Mouse (Mus musculus) kidney, adult 2 months (tissue): ENCODE results near the gene Nbeal2. TPM values are rescaled to one million over a fixed set of nuclear protein-coding genes. Genes with fewer than 3 reads are reported as not detected.

ENCODE experiments used
- DNase-seq: peaks from one replicate; pipeline ENCODE4 v3.0.0; 2021
- H3K27ac ChIP-seq: fragments of 200-500 bp; 2 replicates; pipeline ENCODE4 v1.5.1; 2012; ENCODE audit warnings: low read depth, low read length, control low read depth, inconsistent platforms; ENCODE audit not compliant: insufficient read depth
- H3K27me3 ChIP-seq: fragments of 200-500 bp; replicated peaks from 2 replicates; pipeline ENCODE4 v1.6.1; 2012; ENCODE audit warnings: mild to moderate bottlenecking, moderate library complexity, low read length, inconsistent platforms; ENCODE audit not compliant: control insufficient read depth, insufficient read depth
- H3K36me3 ChIP-seq: fragments of 200-500 bp; 2 replicates; pipeline ENCODE4 v1.6.1; 2012; ENCODE audit warnings: mild to moderate bottlenecking, moderate library complexity, low read length, inconsistent platforms; ENCODE audit not compliant: control insufficient read depth, insufficient read depth
- H3K4me1 ChIP-seq: fragments of 200-500 bp; 2 replicates; pipeline ENCODE4 v1.6.1; 2011; ENCODE audit warnings: low read length; ENCODE audit not compliant: control insufficient read depth, insufficient read depth
- H3K4me3 ChIP-seq: fragments of 200-500 bp; 2 replicates; pipeline ENCODE4 v1.5.1; 2011; ENCODE audit warnings: mild to moderate bottlenecking, low read depth, low read length, control low read depth; ENCODE audit not compliant: insufficient read depth
- CTCF ChIP-seq: fragments of 200-500 bp; conservative IDR thresholded peaks from 2 replicates; pipeline ENCODE4 v1.5.1; 2011; ENCODE audit warnings: low read depth, mild to moderate bottlenecking, control low read depth, low read length, moderate library complexity, mixed read lengths; ENCODE audit not compliant: insufficient read depth, insufficient read length
- POLR2A ChIP-seq: fragments of 200-500 bp; IDR thresholded peaks from one replicate; pipeline ENCODE4 v1.6.1; 2011; ENCODE audit warnings: low read depth, low read length, control low read depth
- WGBS: fragments of 180-500 bp; shearing (Covaris S2); methylation state at CpG from one replicate; pipeline ENCODE4 v1.1.7; 2018; 5-methylcytosine and 5-hydroxymethylcytosine counted together
- polyA plus RNA-seq: library from polyadenylated mRNA; depleted of rRNA; stranded (reverse); fragments of >200 nt; gene quantifications from 2 replicates; pipeline ENCODE4 v1.2.3, GENCODE M21; 2012

Gene Nbeal2
- polyA plus RNA-seq, 1 experiment: 41.6 TPM

DNA sequence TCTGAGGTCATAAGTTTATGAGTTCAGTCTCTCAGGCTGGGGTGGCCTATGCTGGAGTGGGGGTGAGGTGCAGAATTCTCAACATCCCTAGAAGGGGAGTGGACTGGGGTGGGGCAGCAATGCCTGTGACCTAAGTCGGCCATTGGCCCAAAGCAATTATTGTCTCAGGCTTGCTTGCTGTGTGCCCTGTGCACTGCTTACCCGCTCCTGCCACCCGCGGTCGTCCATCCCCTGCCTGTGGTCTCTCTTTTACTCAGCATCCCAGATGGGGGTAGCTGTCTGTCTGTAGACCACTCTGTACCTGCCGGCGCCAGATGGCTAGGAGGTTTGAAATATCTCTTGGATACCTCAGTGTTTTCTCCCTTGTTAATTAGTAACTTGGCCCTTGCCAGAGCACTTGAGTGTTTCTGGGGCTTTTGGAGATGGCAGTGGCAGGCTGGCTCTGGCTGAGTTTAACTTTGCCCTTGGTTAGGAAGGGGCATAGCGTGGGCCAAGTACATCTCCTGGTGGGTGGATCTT is 35.4 kb upstream of the Nbeal2 start:
- no peak for TF ChIP-seq POLR2A
- TF ChIP-seq CTCF: 0 out of 2 replicates have a peak, but pooled peaks have one; percentile 22

DNA sequence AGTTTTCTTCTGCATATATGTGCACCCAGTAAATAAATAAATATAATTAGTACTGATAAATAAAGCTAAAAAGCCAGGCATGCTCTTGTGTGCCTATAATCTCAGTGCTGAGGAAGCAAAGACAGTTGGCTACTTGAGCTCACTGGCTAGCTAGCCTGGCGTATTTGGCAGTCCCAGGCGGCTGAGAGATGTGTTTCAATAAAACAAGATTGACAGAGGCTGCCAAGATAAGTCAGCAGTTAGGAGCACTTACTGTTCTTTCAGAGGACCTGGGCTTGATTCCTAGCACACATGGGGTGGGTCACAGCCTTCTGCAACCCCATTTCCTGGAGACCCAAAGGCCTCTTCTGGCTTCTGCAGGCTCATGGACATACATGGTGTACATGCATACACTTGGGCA is 33.9 kb upstream of the Nbeal2 start:
- Histone ChIP-seq H3K4me1 (peaks cover 63% of the 10 kb centered on the region), H3K4me3 (no peak overlapping the region), H3K27ac (peak overlapping the region; percentile 13; the same call in 1 of the 2 replicates), H3K27me3 (no peaks in the 10 kb centered on the region), H3K36me3 (no peaks in the 10 kb centered on the region)
- peak; percentile 67 for DNase-seq
- WGBS: 73% methylated on average over 2 of the region's 2 CpGs
- TF ChIP-seq CTCF (no peak), POLR2A (no peak)

More for the DNA sequence above, 35.4 kb upstream of the Nbeal2 start:
- H3K4me1 ChIP-seq: peaks cover 56% of the 10 kb centered on the region
- H3K36me3 ChIP-seq: no peaks in the 10 kb centered on the region
- peak overlapping the region; percentile 97 for H3K27ac ChIP-seq
- peak overlapping the region; percentile 18; the same call in 1 of the 2 replicates for H3K4me3 ChIP-seq
- peak; percentile 96 for DNase-seq
- H3K27me3 ChIP-seq: no peaks in the 10 kb centered on the region
- 40% methylated on average over 8 of the region's 8 CpGs for WGBS

DNA sequence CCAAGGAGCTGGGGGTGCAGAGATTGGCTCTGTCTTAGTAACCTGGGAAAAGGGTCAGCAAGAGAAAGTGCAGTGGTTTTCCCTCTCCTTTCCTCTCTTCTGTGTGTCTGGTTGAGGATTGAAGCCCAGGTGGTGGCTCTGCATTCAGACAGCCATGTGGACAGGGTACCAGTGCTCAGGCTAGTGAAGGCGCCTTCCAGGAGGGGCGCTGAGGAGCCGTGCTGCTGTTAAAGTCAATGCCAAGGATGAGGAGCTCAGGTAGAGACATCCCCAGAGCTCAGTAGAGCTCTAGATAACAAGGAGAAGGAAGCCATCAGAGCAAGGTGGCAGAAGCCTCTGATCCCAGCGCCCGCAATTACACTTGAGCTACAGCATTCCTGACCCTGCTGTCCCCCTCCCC is 33.1 kb upstream of the Nbeal2 start:
- no peak; the same call in 1 of the 2 replicates for TF ChIP-seq CTCF
- no peak for TF ChIP-seq POLR2A
- H3K36me3 ChIP-seq: no peaks in the 10 kb centered on the region
- DNase-seq: no peak
- peaks cover 66% of the 10 kb centered on the region for H3K4me1 ChIP-seq
- no peak overlapping the region for H3K4me3 ChIP-seq
- H3K27ac ChIP-seq: peak overlapping the region; percentile 52; the same call in 1 of the 2 replicates
- no peaks in the 10 kb centered on the region for H3K27me3 ChIP-seq
- 67% methylated on average over 5 of the region's 5 CpGs for WGBS

DNA sequence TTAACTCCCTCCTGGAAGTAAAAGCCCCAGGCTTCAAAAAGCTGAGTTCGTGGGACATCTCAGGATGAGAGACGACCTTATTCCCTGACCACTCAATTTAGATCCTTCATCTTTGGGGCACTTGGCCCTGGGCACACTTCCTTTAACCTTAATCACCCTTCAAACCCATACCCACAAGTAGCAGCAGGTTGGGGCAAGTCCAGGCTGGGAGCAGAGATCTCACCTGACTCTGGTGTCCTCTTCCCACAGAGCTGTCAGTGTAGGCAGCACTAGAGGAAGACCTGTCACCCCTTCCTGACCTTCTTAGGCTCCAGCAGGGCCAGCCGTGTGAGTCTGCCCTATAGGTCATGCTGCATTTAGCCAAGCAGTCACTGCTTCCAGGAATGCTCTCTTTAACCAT is 32.5 kb upstream of the Nbeal2 start:
- no peaks in the 10 kb centered on the region for H3K36me3 ChIP-seq
- 40% methylated on average over 3 of the region's 3 CpGs for WGBS
- peak overlapping the region; percentile 52 for H3K27ac ChIP-seq
- DNase-seq: no peak
- TF ChIP-seq CTCF: no peak
- TF ChIP-seq POLR2A: no peak
- no peak overlapping the region for H3K4me3 ChIP-seq
- H3K4me1 ChIP-seq: peaks cover 69% of the 10 kb centered on the region
- H3K27me3 ChIP-seq: no peaks in the 10 kb centered on the region

DNA sequence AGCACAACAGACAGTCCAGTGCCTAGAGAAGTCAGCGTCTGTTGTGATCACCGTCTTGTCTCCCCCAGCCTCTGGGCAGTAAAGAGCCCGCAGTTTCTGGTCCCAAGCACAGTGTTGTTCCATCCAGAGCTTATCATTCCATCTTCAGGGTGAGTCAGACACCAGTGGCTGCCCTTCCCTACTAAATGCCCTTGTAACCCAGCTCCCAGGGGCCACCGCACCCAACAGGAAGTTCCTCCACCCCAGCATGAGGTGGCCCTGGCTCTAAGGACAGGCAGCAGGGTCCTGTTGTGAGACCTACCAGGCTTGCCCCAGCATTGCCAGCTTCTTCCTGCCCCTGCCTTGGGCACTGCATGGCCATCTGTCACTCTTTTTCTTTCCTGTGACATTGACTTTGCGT is 31.6 kb upstream of the Nbeal2 start:
- Histone ChIP-seq H3K27ac (peak overlapping the region; percentile 93), H3K27me3 (no peaks in the 10 kb centered on the region), H3K4me1 (peaks cover 71% of the 10 kb centered on the region), H3K36me3 (no peaks in the 10 kb centered on the region), H3K4me3 (no peak overlapping the region)
- no peak for TF ChIP-seq POLR2A
- TF ChIP-seq CTCF: no peak
- DNase-seq: no peak
- WGBS: 68% methylated on average over 5 of the region's 5 CpGs

DNA sequence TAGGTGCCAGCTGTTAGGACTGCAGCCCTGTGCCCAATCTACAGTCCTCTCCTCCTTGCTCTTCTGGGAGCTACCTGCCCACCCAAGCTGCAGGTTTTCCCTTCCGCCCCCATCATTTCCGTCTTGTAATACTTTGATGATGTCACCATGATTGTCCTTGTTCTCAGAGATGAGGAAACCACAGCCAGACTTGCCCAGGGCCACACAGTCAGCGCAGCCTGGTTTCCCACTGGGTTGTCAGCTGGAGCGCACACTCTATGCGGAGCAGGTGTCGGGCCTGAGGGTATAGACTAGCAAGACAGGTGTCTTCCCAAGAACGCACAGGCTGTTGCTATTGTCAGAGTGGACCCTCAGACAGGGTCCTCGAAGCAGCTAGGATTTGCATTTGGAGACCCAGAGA is 31.2 kb upstream of the Nbeal2 start:
- TF ChIP-seq POLR2A (no peak), CTCF (no peak)
- no peak for DNase-seq
- no peaks in the 10 kb centered on the region for H3K36me3 ChIP-seq
- H3K4me1 ChIP-seq: peaks cover 67% of the 10 kb centered on the region
- no peak overlapping the region for H3K4me3 ChIP-seq
- 88% methylated on average over 8 of the region's 8 CpGs for WGBS
- H3K27ac ChIP-seq: peak overlapping the region; percentile 93
- H3K27me3 ChIP-seq: no peaks in the 10 kb centered on the region

DNA sequence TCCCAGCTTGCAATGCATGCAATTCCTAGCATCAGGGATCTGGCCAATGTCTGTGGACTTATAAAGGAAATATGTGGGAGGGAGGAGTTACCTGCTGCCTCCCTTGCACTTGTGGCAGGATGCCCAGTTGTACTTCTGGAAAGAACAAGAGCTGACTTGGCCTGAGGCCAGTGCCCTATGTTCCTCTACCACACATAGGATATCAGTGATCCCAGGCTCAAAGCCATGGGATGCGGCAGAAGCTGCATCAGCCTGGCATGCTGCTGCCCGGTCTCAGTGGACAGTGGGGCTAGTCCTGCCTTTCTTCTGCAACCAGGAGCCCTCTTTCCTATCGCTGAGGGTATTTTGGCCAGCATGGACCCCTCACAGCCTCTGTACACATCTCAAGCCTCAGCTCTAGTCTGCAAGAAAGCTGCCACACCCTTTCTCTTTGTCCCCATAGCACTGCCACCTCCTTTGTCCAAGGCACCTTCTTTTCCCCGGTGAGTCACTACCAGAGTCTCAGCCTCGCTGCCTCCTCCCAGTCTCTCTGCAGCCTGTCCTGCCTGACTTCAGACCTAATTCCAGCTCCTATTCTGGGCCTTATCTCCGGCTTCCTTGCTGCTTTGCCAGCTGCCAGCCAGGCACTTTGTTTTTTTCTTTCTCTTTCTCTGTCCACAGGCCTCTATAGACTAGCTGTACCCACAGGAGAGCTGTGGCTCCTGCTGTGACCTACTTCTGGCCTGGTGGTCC is 30.3 kb upstream of the Nbeal2 start:
- peak; percentile 96 for DNase-seq
- Histone ChIP-seq H3K36me3 (no peaks in the 10 kb centered on the region), H3K4me1 (peaks cover 60% of the 10 kb centered on the region), H3K27me3 (no peaks in the 10 kb centered on the region), H3K27ac (peak overlapping the region; percentile 93), H3K4me3 (no peak overlapping the region)
- WGBS: 23% methylated on average over 6 of the region's 6 CpGs
- TF ChIP-seq POLR2A (no peak), CTCF (no peak)
